Mouse (Mus musculus): ENCODE data around the gene Atp2b2. TPM values are rescaled to one million over a fixed set of nuclear protein-coding genes. Genes with fewer than 3 reads are reported as not detected.

The Atp2b2 gene
- total RNA-seq, 2 experiments from 2014 or later = 0.55 TPM

GRCm38 (mm10) chr6:113957232-113957940 lies 85.0 kb downstream of the Atp2b2 start:
- no peak for DNase-seq
- intact Hi-C loops (cut with DNase I) = no loop called here

- DNase-seq = no peak
- intact Hi-C loops (cut with DNase I) = no loop called here
Measured at GRCm38 (mm10) chr6:113947515-113947914, 94.9 kb downstream of the Atp2b2 start.

- intact Hi-C loops (cut with DNase I) = no loop called here
- no peak for DNase-seq
Measured at GRCm38 (mm10) chr6:113942355-113942754, 100.1 kb downstream of the Atp2b2 start.

- intact Hi-C loops (cut with DNase I) = no loop called here
- no peak for DNase-seq
Measured at GRCm38 (mm10) chr6:113941324-113941723, 101.1 kb downstream of the Atp2b2 start.

GRCm38 (mm10) chr6:113939442-113939841 lies 103.0 kb downstream of the Atp2b2 start:
- intact Hi-C loops (cut with DNase I) = no loop called here
- DNase-seq = no peak

GRCm38 (mm10) chr6:113936811-113937508 lies 105.5 kb downstream of the Atp2b2 start:
- intact Hi-C loops (cut with DNase I) = no loop called here
- no peak for DNase-seq

GRCm38 (mm10) chr6:113936111-113936510 lies 106.3 kb downstream of the Atp2b2 start:
- intact Hi-C loops (cut with DNase I) = no loop called here
- no peak for DNase-seq

- peak in 1 of 2 experiments; percentile 7 for DNase-seq
- intact Hi-C loops (cut with DNase I) = no loop called here
Measured at GRCm38 (mm10) chr6:113934692-113935091, 107.7 kb downstream of the Atp2b2 start.

GRCm38 (mm10) chr6:113933261-113934151 lies 108.9 kb downstream of the Atp2b2 start:
- DNase-seq = peak; percentile 10 to 12

GRCm38 (mm10) chr6:113929191-113929875 lies 113.1 kb downstream of the Atp2b2 start:
- peak in 1 of 2 experiments; percentile 20 for DNase-seq
- intact Hi-C loops (cut with DNase I) = no loop called here

More at GRCm38 (mm10) chr6:113933261-113934151, 108.9 kb downstream of the Atp2b2 start:
- intact Hi-C loops (cut with DNase I) = no loop called here

- DNase-seq = no peak
- intact Hi-C loops (cut with DNase I) = no loop called here
Measured at GRCm38 (mm10) chr6:113923249-113923648, 119.2 kb downstream of the Atp2b2 start.

GRCm38 (mm10) chr6:113920466-113920865 lies 121.9 kb downstream of the Atp2b2 start:
- intact Hi-C loops (cut with DNase I) = no loop called here
- DNase-seq = no peak

GRCm38 (mm10) chr6:113912753-113913152 lies 129.7 kb downstream of the Atp2b2 start:
- intact Hi-C loops (cut with DNase I) = no loop called here
- DNase-seq = no peak

- intact Hi-C loops (cut with DNase I) = no loop called here
- no peak for DNase-seq
Measured at GRCm38 (mm10) chr6:113911094-113911493, 131.3 kb downstream of the Atp2b2 start.

- intact Hi-C loops (cut with DNase I) = no loop called here
- DNase-seq = no peak
Measured at GRCm38 (mm10) chr6:113910411-113911055, 131.9 kb downstream of the Atp2b2 start.

GRCm38 (mm10) chr6:113909836-113910235 lies 132.6 kb downstream of the Atp2b2 start:
- intact Hi-C loops (cut with DNase I) = no loop called here
- no peak for DNase-seq

GRCm38 (mm10) chr6:113908066-113908465 lies 134.3 kb downstream of the Atp2b2 start:
- intact Hi-C loops (cut with DNase I) = no loop called here
- peak; percentile 2 to 3 for DNase-seq

GRCm38 (mm10) chr6:113904406-113904805 lies 138.0 kb downstream of the Atp2b2 start:
- no peak for DNase-seq
- intact Hi-C loops (cut with DNase I) = no loop called here

- intact Hi-C loops (cut with DNase I) = no loop called here
- no peak for DNase-seq
Measured at GRCm38 (mm10) chr6:113896023-113896422, 146.4 kb downstream of the Atp2b2 start.

GRCm38 (mm10) chr6:113894008-113894407 lies 148.4 kb downstream of the Atp2b2 start:
- intact Hi-C loops (cut with DNase I) = no loop called here
- no peak for DNase-seq

All from heart, postnatal 10 days (tissue).